Mouse (Mus musculus): Measurements from ENCODE around the gene Arpc4. TPM values are rescaled to one million over a fixed set of nuclear protein-coding genes. Genes with fewer than 3 reads are reported as not detected.

Gene Arpc4
- polyA plus RNA-seq, 1 experiment, result 156 TPM

DNA sequence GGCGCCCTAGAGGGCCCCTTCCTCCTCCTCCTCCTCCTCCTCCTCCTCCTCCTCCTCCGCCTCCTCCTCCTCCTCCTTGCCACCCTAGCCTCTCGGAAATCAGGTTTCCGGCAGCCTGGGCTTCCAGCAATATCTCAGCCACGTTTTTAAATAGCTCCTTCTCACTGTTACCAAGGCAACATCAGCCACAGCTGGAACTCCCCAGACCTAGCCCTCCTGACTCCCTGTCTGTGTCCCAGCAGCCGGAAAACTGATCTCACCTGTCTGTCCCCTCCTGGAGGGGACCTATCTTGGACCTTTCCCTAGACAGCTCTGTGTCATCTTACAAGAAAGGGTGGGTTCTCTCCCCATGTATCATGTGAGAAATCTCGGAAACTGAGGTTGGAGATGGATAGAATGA lies 35.6 kb upstream of the Arpc4 start:
- peak overlapping the region; percentile 80 for H3K4me3 ChIP-seq (ENCODE audit: insufficient read depth, low read length)
- TF ChIP-seq CTCF (IDR thresholded peaks at IDR 0.05; ENCODE audit: extremely low read depth, insufficient read depth, low read length), result no peak
- no peak for TF ChIP-seq POLR2A (IDR thresholded peaks at IDR 0.05; ENCODE audit: extremely low read depth, insufficient read depth, low read length)
- H3K27ac ChIP-seq (ENCODE audit: insufficient read depth, low read length), result 0 out of 2 replicates have a peak overlapping the region, but pooled peaks have one; percentile 31
- peaks cover 5% of the 10 kb centered on the region; the same call in 1 of the 2 replicates for H3K4me1 ChIP-seq (ENCODE audit: control insufficient read depth, insufficient read depth, low read length)

DNA sequence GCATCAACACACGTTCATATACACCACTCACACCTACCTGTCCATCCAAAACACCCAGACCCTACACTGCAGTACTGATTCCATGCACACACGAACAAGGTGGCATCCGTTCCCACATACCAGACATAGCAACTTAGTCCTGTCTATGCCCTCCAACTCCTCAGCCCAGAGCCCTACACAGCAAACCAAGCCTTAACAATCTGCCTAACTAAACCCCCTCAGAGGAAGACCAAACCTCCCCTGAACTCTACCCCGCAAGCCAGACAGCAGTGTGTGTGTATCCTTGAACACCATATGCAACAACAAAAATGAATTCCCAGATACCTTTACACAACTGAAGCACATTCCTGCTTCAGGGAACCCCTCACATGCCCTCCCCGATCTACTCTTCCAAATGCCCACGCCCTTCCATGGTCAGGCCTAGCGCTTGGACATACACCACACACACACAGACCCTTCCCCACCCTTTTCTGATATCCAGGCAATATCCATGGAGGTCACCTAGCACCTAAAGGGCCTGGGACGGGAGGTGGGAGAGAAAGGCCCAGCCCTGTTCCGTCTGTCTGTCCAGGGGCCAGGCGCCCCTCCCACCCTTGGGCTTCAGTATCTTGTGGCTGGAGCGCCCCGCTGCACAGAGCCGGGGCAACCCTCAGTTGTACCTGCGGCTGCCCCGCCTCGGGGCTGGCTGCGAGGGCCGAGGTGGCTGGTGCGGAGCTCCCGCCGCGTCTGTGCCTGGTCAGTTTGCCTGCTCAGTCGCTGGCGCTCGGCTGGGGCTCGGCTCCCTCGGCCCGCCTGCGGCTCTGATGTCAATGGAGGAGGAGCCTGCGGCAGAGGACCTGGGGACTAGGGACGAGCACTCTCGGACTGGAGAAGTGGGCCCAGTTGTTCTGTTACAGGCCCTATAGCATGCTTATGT lies 34.5 kb upstream of the Arpc4 start, which contains the start of gene Camk1:
TSS of gene Camk1 (minus strand) at position 808 of the 916 bp plus-strand sequence.
- peak within 1 kb of the TSS; percentile 70 for H3K27ac ChIP-seq (ENCODE audit: insufficient read depth, low read length)
- no peak for TF ChIP-seq CTCF (IDR thresholded peaks at IDR 0.05; ENCODE audit: extremely low read depth, insufficient read depth, low read length)
- peak; percentile 72 for TF ChIP-seq POLR2A (IDR thresholded peaks at IDR 0.05; ENCODE audit: extremely low read depth, insufficient read depth, low read length)

DNA sequence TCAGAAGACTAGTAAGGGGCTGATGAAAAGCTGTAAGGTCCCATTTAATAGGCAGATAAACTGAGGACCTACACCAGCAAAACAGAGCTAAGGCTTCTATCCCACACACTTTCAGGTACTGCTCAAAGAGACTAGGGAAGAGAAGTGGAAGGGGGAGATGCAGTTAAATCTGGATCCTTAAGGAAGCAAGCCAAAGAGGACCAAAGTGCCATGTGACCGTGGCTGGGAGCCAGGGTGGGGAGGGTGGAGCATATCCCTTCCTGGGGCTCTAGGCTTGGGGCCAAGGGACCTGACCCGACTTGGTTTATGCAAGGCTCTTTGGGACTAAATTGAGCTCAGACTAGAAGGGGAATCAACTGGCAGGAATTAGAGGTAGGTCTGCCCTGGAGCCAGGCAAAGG lies 33.6 kb upstream of the Arpc4 start:
- TF ChIP-seq POLR2A (IDR thresholded peaks at IDR 0.05; ENCODE audit: extremely low read depth, insufficient read depth, low read length) (no peak), CTCF (IDR thresholded peaks at IDR 0.05; ENCODE audit: extremely low read depth, insufficient read depth, low read length) (no peak)
- peaks cover 5% of the 10 kb centered on the region; the same call in 1 of the 2 replicates for H3K4me1 ChIP-seq (ENCODE audit: control insufficient read depth, insufficient read depth, low read length)
- H3K27ac ChIP-seq (ENCODE audit: insufficient read depth, low read length), result peak overlapping the region; percentile 60
- H3K4me3 ChIP-seq (ENCODE audit: insufficient read depth, low read length), result peak overlapping the region; percentile 80

More for the DNA sequence above, 34.5 kb upstream of the Arpc4 start, which contains the start of gene Camk1:
- H3K4me1 ChIP-seq (ENCODE audit: control insufficient read depth, insufficient read depth, low read length), result peaks cover 5% of the 10 kb centered on the region; the same call in 1 of the 2 replicates
- peak within 1 kb of the TSS; percentile 80 for H3K4me3 ChIP-seq (ENCODE audit: insufficient read depth, low read length)

DNA sequence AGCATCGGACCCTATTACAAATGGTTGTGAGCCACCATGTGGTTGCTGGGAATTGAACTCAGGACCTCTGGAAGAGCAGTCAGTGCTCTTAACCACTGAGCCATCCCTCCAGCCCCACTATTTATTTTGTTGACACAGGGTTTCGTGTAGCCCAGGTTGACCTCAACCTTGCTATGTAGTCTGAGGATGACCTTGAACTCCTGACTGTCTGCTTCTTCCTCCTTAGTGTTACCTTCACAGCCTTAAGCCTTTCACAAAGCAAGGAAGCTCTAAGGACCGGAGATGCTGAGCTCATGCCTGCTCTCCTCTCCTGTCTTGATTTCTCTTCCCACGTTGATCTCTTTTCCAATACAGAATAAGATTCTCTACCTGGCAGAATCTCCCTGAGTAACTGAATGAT lies 31.0 kb upstream of the Arpc4 start:
- H3K27ac ChIP-seq (ENCODE audit: insufficient read depth, low read length), result no peak overlapping the region
- no peak for TF ChIP-seq CTCF (IDR thresholded peaks at IDR 0.05; ENCODE audit: extremely low read depth, insufficient read depth, low read length)
- TF ChIP-seq POLR2A (IDR thresholded peaks at IDR 0.05; ENCODE audit: extremely low read depth, insufficient read depth, low read length), result no peak
- H3K4me1 ChIP-seq (ENCODE audit: control insufficient read depth, insufficient read depth, low read length), result peaks cover 2% of the 10 kb centered on the region; the same call in 1 of the 2 replicates
- H3K4me3 ChIP-seq (ENCODE audit: insufficient read depth, low read length), result no peak overlapping the region

DNA sequence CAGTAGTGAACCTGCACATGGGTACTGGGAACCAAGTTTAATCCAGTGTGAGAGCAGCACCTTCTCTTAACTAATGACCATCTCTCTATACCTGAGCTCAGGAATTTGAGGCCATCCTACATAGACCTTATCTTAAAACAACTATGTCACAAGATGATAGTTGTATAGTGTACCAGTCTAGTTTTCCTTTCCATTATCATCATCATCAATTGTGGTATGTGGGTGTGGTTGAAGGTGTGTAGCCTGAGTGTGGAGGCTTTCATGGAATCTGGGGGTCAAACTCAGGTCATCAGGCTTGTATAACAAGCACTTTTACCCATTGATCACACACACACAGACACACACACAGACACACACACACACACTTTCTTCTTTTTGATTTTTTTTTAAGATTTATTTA lies 27.4 kb upstream of the Arpc4 start:
- Histone ChIP-seq H3K27ac (ENCODE audit: insufficient read depth, low read length) (no peak overlapping the region), H3K4me3 (ENCODE audit: insufficient read depth, low read length) (no peak overlapping the region), H3K4me1 (ENCODE audit: control insufficient read depth, insufficient read depth, low read length) (no peaks in the 10 kb centered on the region)
- TF ChIP-seq CTCF (IDR thresholded peaks at IDR 0.05; ENCODE audit: extremely low read depth, insufficient read depth, low read length), result no peak
- no peak for TF ChIP-seq POLR2A (IDR thresholded peaks at IDR 0.05; ENCODE audit: extremely low read depth, insufficient read depth, low read length)

DNA sequence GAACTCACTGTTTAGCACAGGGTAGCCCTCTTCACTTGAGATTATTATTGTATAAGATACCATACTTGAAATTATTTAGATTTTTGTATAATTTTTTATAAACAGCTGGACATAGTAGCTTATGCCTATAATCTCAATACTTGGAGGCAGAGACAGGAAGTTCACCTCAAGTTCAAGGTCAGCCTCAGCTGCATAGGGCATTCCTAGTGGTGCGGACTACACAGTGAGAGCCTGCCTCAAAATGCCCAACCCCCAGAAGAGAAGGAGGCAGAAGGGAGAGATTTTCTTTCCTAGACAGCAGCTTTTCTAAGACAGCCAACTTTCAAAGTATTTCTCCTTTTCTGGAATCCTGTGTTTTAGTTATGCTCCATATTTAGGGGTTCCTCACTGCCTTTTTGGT lies 26.8 kb upstream of the Arpc4 start:
- no peak overlapping the region for H3K4me3 ChIP-seq (ENCODE audit: insufficient read depth, low read length)
- no peak overlapping the region for H3K27ac ChIP-seq (ENCODE audit: insufficient read depth, low read length)
- TF ChIP-seq CTCF (IDR thresholded peaks at IDR 0.05; ENCODE audit: extremely low read depth, insufficient read depth, low read length), result no peak
- no peaks in the 10 kb centered on the region for H3K4me1 ChIP-seq (ENCODE audit: control insufficient read depth, insufficient read depth, low read length)

DNA sequence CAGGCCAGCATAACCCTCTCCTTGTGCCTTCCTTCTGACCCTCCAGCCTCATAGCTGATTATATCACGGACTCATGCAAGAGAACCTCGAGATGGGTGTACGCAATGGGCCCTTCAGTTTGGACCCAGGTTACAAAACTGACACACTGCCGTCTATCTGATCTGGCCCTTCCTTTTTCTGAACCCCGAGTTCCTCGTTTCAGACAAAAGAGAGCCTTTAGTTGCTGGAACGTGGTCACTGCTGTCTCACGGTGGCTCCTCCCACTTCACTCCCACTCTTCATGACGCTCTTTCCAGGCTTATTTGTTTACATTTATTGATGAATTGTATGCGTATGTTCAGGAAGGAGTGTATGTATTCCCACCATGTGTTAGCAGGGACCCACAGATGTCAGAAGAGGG lies 26.3 kb upstream of the Arpc4 start:
- Histone ChIP-seq H3K27ac (ENCODE audit: insufficient read depth, low read length) (no peak overlapping the region), H3K4me3 (ENCODE audit: insufficient read depth, low read length) (no peak overlapping the region), H3K4me1 (ENCODE audit: control insufficient read depth, insufficient read depth, low read length) (no peaks in the 10 kb centered on the region)
- TF ChIP-seq POLR2A (IDR thresholded peaks at IDR 0.05; ENCODE audit: extremely low read depth, insufficient read depth, low read length), result no peak
- TF ChIP-seq CTCF (IDR thresholded peaks at IDR 0.05; ENCODE audit: extremely low read depth, insufficient read depth, low read length), result no peak

DNA sequence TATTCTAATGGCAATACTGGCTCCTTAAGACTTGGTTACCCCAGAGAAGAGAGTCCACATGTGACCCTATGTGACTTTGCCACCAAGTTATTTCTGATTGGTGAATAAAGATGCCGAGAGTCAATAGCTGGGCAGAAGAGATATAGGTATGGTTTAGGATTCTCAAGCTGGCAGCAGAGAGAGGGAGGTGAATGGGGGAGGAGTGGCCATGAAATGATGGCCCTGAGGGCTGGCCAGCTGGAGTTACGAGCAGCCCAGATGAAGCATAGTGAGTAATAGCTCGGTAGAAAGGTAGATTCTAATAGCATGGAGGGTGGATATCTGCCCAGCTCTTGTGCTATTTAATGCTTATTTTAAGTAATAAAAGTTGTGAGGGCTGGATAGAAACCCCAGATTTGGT lies 25.1 kb upstream of the Arpc4 start:
- Histone ChIP-seq H3K27ac (ENCODE audit: insufficient read depth, low read length) (no peak overlapping the region), H3K4me1 (ENCODE audit: control insufficient read depth, insufficient read depth, low read length) (no peaks in the 10 kb centered on the region), H3K4me3 (ENCODE audit: insufficient read depth, low read length) (no peak overlapping the region)
- no peak for TF ChIP-seq POLR2A (IDR thresholded peaks at IDR 0.05; ENCODE audit: extremely low read depth, insufficient read depth, low read length)

DNA sequence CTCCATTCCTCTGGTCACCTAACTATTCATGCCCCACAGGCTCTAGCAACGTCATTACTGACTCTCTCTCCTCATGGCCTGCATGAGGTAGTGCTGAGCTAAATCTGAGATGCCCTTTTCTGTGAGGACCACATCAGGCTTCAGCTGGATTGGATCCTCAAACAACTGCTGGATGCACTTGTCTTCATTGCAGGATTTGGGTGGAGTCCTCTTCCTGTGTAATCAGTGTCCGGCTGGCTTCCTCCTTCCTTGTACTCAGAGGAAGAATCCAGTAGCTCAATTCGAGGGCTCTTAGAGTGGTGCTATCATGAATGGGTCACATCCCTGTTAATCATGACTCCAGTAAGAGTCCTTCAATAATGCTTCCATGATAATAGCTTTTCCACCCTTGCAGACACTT lies 24.2 kb upstream of the Arpc4 start:
- Histone ChIP-seq H3K4me3 (ENCODE audit: insufficient read depth, low read length) (no peak overlapping the region), H3K27ac (ENCODE audit: insufficient read depth, low read length) (no peak overlapping the region), H3K4me1 (ENCODE audit: control insufficient read depth, insufficient read depth, low read length) (no peaks in the 10 kb centered on the region)
- TF ChIP-seq POLR2A (IDR thresholded peaks at IDR 0.05; ENCODE audit: extremely low read depth, insufficient read depth, low read length) (no peak), CTCF (IDR thresholded peaks at IDR 0.05; ENCODE audit: extremely low read depth, insufficient read depth, low read length) (no peak)

DNA sequence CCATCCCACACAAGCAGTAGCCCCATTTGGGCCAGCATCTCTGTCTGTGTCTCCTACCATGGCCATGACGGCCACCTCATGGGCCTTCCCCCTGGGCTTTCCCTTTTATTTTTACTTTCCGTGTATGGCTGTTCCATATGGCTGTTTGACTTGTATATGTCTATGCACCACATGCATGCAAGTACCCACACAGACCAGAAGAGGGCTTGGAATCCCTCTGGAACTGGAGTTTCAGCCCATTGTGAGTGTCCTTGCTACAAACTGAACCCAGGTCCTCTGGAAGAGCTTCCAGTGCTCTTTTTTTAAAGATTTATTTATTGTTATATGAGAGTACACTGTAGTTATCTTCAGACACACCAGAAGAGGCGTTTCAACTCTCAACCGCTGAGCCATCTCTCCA lies 16.4 kb upstream of the Arpc4 start:
- Histone ChIP-seq H3K4me1 (ENCODE audit: control insufficient read depth, insufficient read depth, low read length) (no peaks in the 10 kb centered on the region), H3K27ac (ENCODE audit: insufficient read depth, low read length) (no peak overlapping the region), H3K4me3 (ENCODE audit: insufficient read depth, low read length) (no peak overlapping the region)
- TF ChIP-seq POLR2A (IDR thresholded peaks at IDR 0.05; ENCODE audit: extremely low read depth, insufficient read depth, low read length), result no peak
- TF ChIP-seq CTCF (IDR thresholded peaks at IDR 0.05; ENCODE audit: extremely low read depth, insufficient read depth, low read length), result no peak
